Mouse (Mus musculus) forebrain, postnatal 0 days (tissue): ENCODE data around the gene Dtx4. TPM values are rescaled to one million over a fixed set of nuclear protein-coding genes. Genes with fewer than 3 reads are reported as not detected.

Experiments used
- ATAC-seq: fragments of 200-750 bp; cut with Nextera tagmentation; 2 replicates; pipeline ENCODE4 v1.8.0; 2017; ENCODE audit warnings: mild to moderate bottlenecking, moderate library complexity
- DNase-seq: peaks from one replicate; pipeline ENCODE4 v3.0.0-alpha.2; 2015
- H3K27ac ChIP-seq: fragments of 300-500 bp; sonication (generic); 2 replicates; pipeline ENCODE4 v1.5.1; 2014; ENCODE audit warnings: low read depth, mild to moderate bottlenecking, antibody characterized with exemption, low read length, moderate library complexity, mixed read lengths
- H3K27me3 ChIP-seq: fragments of 300-500 bp; sonication (generic); 2 replicates; pipeline ENCODE4 v1.6.1; 2014; ENCODE audit warnings: mild to moderate bottlenecking, low read length, mixed read lengths; ENCODE audit not compliant: insufficient read depth
- H3K36me3 ChIP-seq: fragments of 300-500 bp; sonication (generic); 2 replicates; pipeline ENCODE4 v1.6.1; 2014; ENCODE audit warnings: mild to moderate bottlenecking, moderate library complexity; ENCODE audit not compliant: insufficient read depth
- H3K4me1 ChIP-seq: fragments of 300-500 bp; sonication (generic); 2 replicates; pipeline ENCODE4 v1.6.1; 2014; ENCODE audit warnings: antibody characterized with exemption; ENCODE audit not compliant: insufficient read depth
- H3K4me2 ChIP-seq: fragments of 300-500 bp; sonication (generic); 2 replicates; pipeline ENCODE4 v1.6.1; 2014; ENCODE audit warnings: low read depth, mild to moderate bottlenecking, moderate library complexity
- H3K4me3 ChIP-seq: fragments of 300-500 bp; sonication (generic); 2 replicates; pipeline ENCODE4 v1.5.1; 2014; ENCODE audit warnings: low read depth, low read length, mixed read lengths
- H3K9ac ChIP-seq: fragments of 300-500 bp; sonication (generic); 2 replicates; pipeline ENCODE4 v1.6.1; 2014; ENCODE audit warnings: mild to moderate bottlenecking
- H3K9me3 ChIP-seq: fragments of 300-500 bp; sonication (generic); 2 replicates; pipeline ENCODE4 v1.6.1; 2016; ENCODE audit warnings: low read length
- CTCF ChIP-seq: sonication (generic); IDR thresholded peaks from 2 replicates; pipeline ENCODE4 v1.5.1; 2016; ENCODE audit warnings: antibody characterized with exemption, control low read depth, low read depth
- WGBS: fragments of 180-500 bp; shearing (Covaris S2); extraction: QIAGEN DNeasy Blood & Tissue Kit; methylation state at CpG from one replicate; pipeline ENCODE4 v1.1.7; 2014; 5-methylcytosine and 5-hydroxymethylcytosine counted together
- polyA plus RNA-seq: library from polyadenylated mRNA; unstranded; fragments of >200 nt; fragmentation: Nextera tagmentation; extraction: Ambion mirVana; gene quantifications from 2 replicates; pipeline ENCODE4 v1.2.1, GENCODE M21; 2015
- total RNA-seq: library from RNA; depleted of rRNA; stranded (reverse); fragments of >200 nt; gene quantifications from 2 replicates; pipeline ENCODE4 v1.2.3, GENCODE M21; 2014

Dtx4 gene
- total and polyA plus RNA-seq, 2 experiments from 2014 or later, result 20.6 to 48.8 TPM

- no peak for DNase-seq
- Histone ChIP-seq H3K4me1 (no peaks in the 10 kb centered on the region), H3K4me3 (no peak overlapping the region), H3K27ac (no peak overlapping the region), H3K27me3 (no peaks in the 10 kb centered on the region), H3K36me3 (peaks cover 70% of the 10 kb centered on the region), H3K4me2 (no peak overlapping the region), H3K9me3 (no peaks in the 10 kb centered on the region), H3K9ac (no peak overlapping the region)
- no peak for ATAC-seq
- WGBS, result 93% methylated on average over 6 of the region's 6 CpGs
- TF ChIP-seq CTCF, result no peak
These were observed 22.9 kb downstream of the Dtx4 start for GRCm38 (mm10) chr19:12478369-12478768.

GRCm38 (mm10) chr19:12476721-12477270, 24.5 kb downstream of the Dtx4 start:
- H3K4me1 ChIP-seq, result no peaks in the 10 kb centered on the region
- no peak overlapping the region for H3K4me2 ChIP-seq
- H3K9ac ChIP-seq, result no peak overlapping the region
- no peaks in the 10 kb centered on the region for H3K9me3 ChIP-seq
- ATAC-seq (no peak), DNase-seq (no peak)
- 68% methylated on average over 5 of the region's 5 CpGs for WGBS
- no peaks in the 10 kb centered on the region for H3K27me3 ChIP-seq
- no peak overlapping the region for H3K4me3 ChIP-seq
- no peak overlapping the region for H3K27ac ChIP-seq
- peaks cover 68% of the 10 kb centered on the region for H3K36me3 ChIP-seq
- TF ChIP-seq CTCF, result no peak

- 47% methylated on average over 15 of the region's 15 CpGs for whole genome bisulfite sequencing
- H3K4me3 ChIP-seq, result no peak overlapping the region
- H3K4me1 ChIP-seq, result no peaks in the 10 kb centered on the region
- H3K9me3 ChIP-seq, result no peaks in the 10 kb centered on the region
- peak; percentile 86 for DNase-seq
- no peak for TF ChIP-seq CTCF
- no peak overlapping the region for H3K9ac ChIP-seq
- H3K27me3 ChIP-seq, result no peaks in the 10 kb centered on the region
- peaks cover 58% of the 10 kb centered on the region for H3K36me3 ChIP-seq
- H3K27ac ChIP-seq, result peak overlapping the region; percentile 35; the same call in 1 of the 2 replicates
- H3K4me2 ChIP-seq, result no peak overlapping the region
- peak; percentile 92 for ATAC-seq
These were observed 25.6 kb downstream of the Dtx4 start for GRCm38 (mm10) chr19:12475380-12476250.

- Histone ChIP-seq H3K9ac (no peak overlapping the region), H3K36me3 (peaks cover 51% of the 10 kb centered on the region), H3K27me3 (no peaks in the 10 kb centered on the region), H3K27ac (no peak overlapping the region), H3K4me3 (no peak overlapping the region), H3K4me1 (no peaks in the 10 kb centered on the region), H3K4me2 (no peak overlapping the region), H3K9me3 (no peaks in the 10 kb centered on the region)
- ATAC-seq, result no peak
- 96% methylated on average over 4 of the region's 4 CpGs for WGBS
- no peak for DNase-seq
- TF ChIP-seq CTCF, result no peak
These were observed 27.3 kb downstream of the Dtx4 start for GRCm38 (mm10) chr19:12473951-12474350.

GRCm38 (mm10) chr19:12473201-12473641, 28.0 kb downstream of the Dtx4 start:
- no peak for TF ChIP-seq CTCF
- Histone ChIP-seq H3K9ac (no peak overlapping the region), H3K27me3 (no peaks in the 10 kb centered on the region), H3K4me1 (no peaks in the 10 kb centered on the region), H3K36me3 (peaks cover 55% of the 10 kb centered on the region), H3K4me2 (no peak overlapping the region), H3K4me3 (no peak overlapping the region), H3K27ac (no peak overlapping the region), H3K9me3 (no peaks in the 10 kb centered on the region)
- DNase-seq (no peak), ATAC-seq (no peak)
- 84% methylated on average over 4 of the region's 4 CpGs for WGBS

GRCm38 (mm10) chr19:12472381-12472976, 28.8 kb downstream of the Dtx4 start:
- Histone ChIP-seq H3K9me3 (no peaks in the 10 kb centered on the region), H3K36me3 (peaks cover 52% of the 10 kb centered on the region), H3K4me1 (no peaks in the 10 kb centered on the region), H3K27me3 (no peaks in the 10 kb centered on the region), H3K9ac (no peak overlapping the region), H3K4me2 (no peak overlapping the region), H3K4me3 (no peak overlapping the region), H3K27ac (no peak overlapping the region)
- ATAC-seq (no peak), DNase-seq (no peak)
- 86% methylated on average over 5 of the region's 5 CpGs for WGBS
- TF ChIP-seq CTCF, result no peak

GRCm38 (mm10) chr19:12471866-12472265, 29.4 kb downstream of the Dtx4 start:
- WGBS, result 53% methylated on average over 3 of the region's 3 CpGs
- Histone ChIP-seq H3K36me3 (peaks cover 49% of the 10 kb centered on the region), H3K27ac (no peak overlapping the region), H3K4me1 (no peaks in the 10 kb centered on the region), H3K9ac (no peak overlapping the region), H3K4me3 (no peak overlapping the region), H3K4me2 (no peak overlapping the region), H3K9me3 (no peaks in the 10 kb centered on the region), H3K27me3 (no peaks in the 10 kb centered on the region)
- ATAC-seq (no peak), DNase-seq (no peak)
- TF ChIP-seq CTCF, result no peak
